Comparison of ENCODE assay signal across 32 mouse cellular contexts in genomic region chr5:112459903-112460302, GRCm38 (mm10). TPM values are rescaled to one million over a fixed set of nuclear protein-coding genes. Genes with fewer than 3 reads are reported as not detected.
DNase-seq lines count a peak whose midpoint lies in the region; TF ChIP-seq lines count a peak whose summit lies in the region.
"Had no signal": no experiment of that assay in that cellular context is flagged by ENCODE, and none has a peak within 500 bp of the region (broad histone marks: within the 10 kb centered on the region; RNA-seq: fewer than 3 reads in every experiment).

No protein-coding gene starts in this region.

- no peaks in the 10 kb centered on the region for H3K27me3 ChIP-seq in cerebellum, adult 2 months (ENCODE audit: control insufficient read depth, insufficient read depth, low read length)
- H3K27me3 ChIP-seq: hindbrain, embryonic 15.5 days; kidney, embryonic 15.5 days had no signal

- peaks cover 15% of the 10 kb centered on the region for H3K4me1 ChIP-seq in cerebellum, adult 2 months (ENCODE audit: control insufficient read depth, insufficient read depth, low read length)
- H3K4me1 ChIP-seq: embryonic facial prominence, embryonic 15.5 days; heart, embryonic 13.5 days; hindbrain, embryonic 15.5 days; kidney, embryonic 15.5 days; limb, embryonic 15.5 days; neural tube, embryonic 15.5 days had no signal

- no peak for TF ChIP-seq POLR2A in cerebellum, adult 2 months (IDR thresholded peaks at IDR 0.05; ENCODE audit: borderline replicate concordance, insufficient read depth, low read length)

- peak overlapping the region; percentile 39; the same call in 1 of the 2 replicates for H3K27ac ChIP-seq in layer of hippocampus, adult 2 months
- H3K27ac ChIP-seq in cerebellum, adult 2 months (ENCODE audit: insufficient read depth, low read length): no peak overlapping the region
- H3K27ac ChIP-seq: embryonic facial prominence, embryonic 15.5 days; heart, adult 2 months; heart, embryonic 13.5 days; hindbrain, embryonic 15.5 days; kidney, embryonic 15.5 days; limb, embryonic 15.5 days; liver, embryonic 14.5 days; neural tube, embryonic 15.5 days had no signal

- DNase-seq in layer of hippocampus, adult 2 months (ENCODE audit: low spot score in 2 of 2): no peak
- DNase-seq in layer of hippocampus, adult 8-10 months (ENCODE audit: low spot score in 2 of 2): no peak
- DNase-seq in cerebellum, adult 11 months: peak; percentile 57
- DNase-seq in cerebellum, adult 2 months: peak; percentile 75 to 86
- peak; percentile 73 to 79 for DNase-seq in cerebellum, postnatal 25 days
- no peak for DNase-seq in adrenal gland, postnatal 14 days
- no peak for DNase-seq in embryo, embryonic 11 days
- DNase-seq: adrenal gland, adult 2 months; forebrain, postnatal 0 days; gastrocnemius, postnatal 36 days; heart, adult 2 months; heart, postnatal 14 days; kidney, postnatal 36 days; layer of hippocampus, adult 9-11 months; lung, embryonic 14.5 days; right cerebral cortex, adult 18-20 months; right cerebral cortex, postnatal 4 days; thymus, postnatal 14 days had no signal

- H3K4me3 ChIP-seq in layer of hippocampus, adult 2 months: no peak overlapping the region
- no peak overlapping the region for H3K4me3 ChIP-seq in cerebellum, adult 2 months (replicated peaks; ENCODE audit: insufficient read depth, low read depth, low read length)
- H3K4me3 ChIP-seq: embryonic facial prominence, embryonic 15.5 days; heart, adult 2 months; heart, embryonic 13.5 days; hindbrain, embryonic 15.5 days; kidney, embryonic 15.5 days; limb, embryonic 15.5 days; neural tube, embryonic 15.5 days had no signal

- WGBS in cerebellum, adult 2 months: 27% methylated on average over 3 of the region's 3 CpGs

- TF ChIP-seq CTCF in layer of hippocampus, adult 2 months (conservative IDR thresholded peaks at IDR 0.05): no peak
- TF ChIP-seq CTCF in cerebellum, adult 2 months (IDR thresholded peaks at IDR 0.05; ENCODE audit: borderline replicate concordance, insufficient read depth, low read depth, low read length): no peak

RNA-seq across cellular contexts. Expression of gene Gm6588, which starts 10.7 kb away (rescaled TPM):
- total RNA-seq in layer of hippocampus, adult 2 months (2021): not detected
- not detected for total RNA-seq in layer of hippocampus, adult 8-10 months (2022)
- not detected in 2 replicates for polyA plus RNA-seq in cerebellum, adult 2 months (2012; rRNA removed)
- not detected in 2 replicates for total RNA-seq in adrenal gland, postnatal 14 days (2021)
- total RNA-seq: adrenal gland, adult 2 months; forebrain, postnatal 0 days; gastrocnemius, postnatal 36 days; heart, adult 2 months; heart, postnatal 14 days; left cerebral cortex, adult 18-20 months; left cerebral cortex, postnatal 36 days; megakaryocyte, adult 5-6 weeks; MEL had no signal
- polyA plus RNA-seq: adrenal gland, adult 2 months; C2C12; embryonic facial prominence, embryonic 15.5 days; heart, adult 2 months; heart, embryonic 13.5 days; intestine, embryonic 16.5 days; kidney, embryonic 15.5 days; liver, embryonic 14.5 days; lung, embryonic 14.5 days; stomach, embryonic 14.5 days had no signal

Comparison
In these comparisons a context has a peak if more than half of its experiments do, and no peak if none do; other contexts are left out.
1. DNase-seq: peak in cerebellum, adult 11 months (single experiment), cerebellum, adult 2 months (2 of 2) and cerebellum, postnatal 25 days (2 of 2); none in layer of hippocampus, adult 2 months (0 of 2), layer of hippocampus, adult 8-10 months (0 of 2), adrenal gland, postnatal 14 days (single experiment) and embryo, embryonic 11 days (single experiment).